Mouse (Mus musculus): Measurements from ENCODE around the gene Eqtn.

Gene Eqtn

GRCm38 (mm10) chr4:94928743-94929142, at the start of gene Eqtn:
Gene Eqtn, minus strand, starts transcription at chr4:94928843.
- DNase-seq (ENCODE audit: low spot score in 2 of 2), result no peak

GRCm38 (mm10) chr4:94973321-94973720, 44.7 kb upstream of the Eqtn start:
- no peak for DNase-seq (ENCODE audit: low spot score in 2 of 2)

- DNase-seq (ENCODE audit: low spot score in 2 of 2), result no peak
These were observed 24.1 kb upstream of the Eqtn start for GRCm38 (mm10) chr4:94952773-94953172.

- DNase-seq (ENCODE audit: low spot score in 2 of 2), result no peak
These were observed 12.7 kb upstream of the Eqtn start for GRCm38 (mm10) chr4:94941221-94941855.

GRCm38 (mm10) chr4:94901780-94902179, 26.9 kb downstream of the Eqtn start:
- no peak for DNase-seq (ENCODE audit: low spot score in 2 of 2)

- no peak for DNase-seq (ENCODE audit: low spot score in 2 of 2)
These were observed 27.9 kb downstream of the Eqtn start for GRCm38 (mm10) chr4:94900744-94901143.

Measured in spleen, postnatal 36 days (tissue).